Mouse (Mus musculus): ENCODE results near the gene Guk1.
"Not testable (repeated sequence)": the region's sequence is repeated elsewhere in the genome, so short reads cannot be mapped to it uniquely, and the experiment has no call there.

The Guk1 gene

GRCm38 (mm10) chr11:59192059-59192386 is at the start of gene Guk1:
Gene Guk1 (minus strand): TSS chr11:59192212.
- DNase-seq = no peak

GRCm38 (mm10) chr11:59239796-59240195 is 47.8 kb upstream of the Guk1 start:
- DNase-seq = no peak

- no peak for DNase-seq
Measured at GRCm38 (mm10) chr11:59239428-59239785, 47.4 kb upstream of the Guk1 start.

- peak; percentile 19 to 57 for DNase-seq
Measured at GRCm38 (mm10) chr11:59238525-59239427, 46.8 kb upstream of the Guk1 start.

GRCm38 (mm10) chr11:59232797-59233196 is 40.8 kb upstream of the Guk1 start:
- DNase-seq = no peak

- peak; percentile 45 to 72 for DNase-seq
Measured at GRCm38 (mm10) chr11:59230144-59230760, 38.2 kb upstream of the Guk1 start.

- DNase-seq = peak; percentile 95 to 98
Measured at GRCm38 (mm10) chr11:59228122-59228953, 36.3 kb upstream of the Guk1 start, which contains the start of gene Arf1. Gene Arf1 (minus strand): TSS chr11:59228270.

GRCm38 (mm10) chr11:59227604-59228121 is 35.7 kb upstream of the Guk1 start:
- peak in 1 of 2 experiments; percentile 16 for DNase-seq

GRCm38 (mm10) chr11:59226787-59227603 is 35.0 kb upstream of the Guk1 start:
- DNase-seq = no peak

GRCm38 (mm10) chr11:59226251-59226650 is 34.2 kb upstream of the Guk1 start:
- DNase-seq = no peak

- DNase-seq = no peak
Measured at GRCm38 (mm10) chr11:59225167-59225566, 33.2 kb upstream of the Guk1 start.

GRCm38 (mm10) chr11:59224470-59224869 is 32.5 kb upstream of the Guk1 start:
- no peak for DNase-seq

GRCm38 (mm10) chr11:59224025-59224424 is 32.0 kb upstream of the Guk1 start:
- DNase-seq = no peak

GRCm38 (mm10) chr11:59222306-59222705 is 30.3 kb upstream of the Guk1 start:
- no peak for DNase-seq

GRCm38 (mm10) chr11:59221604-59222003 is 29.6 kb upstream of the Guk1 start:
- no peak for DNase-seq

- DNase-seq = peak in 1 of 2 experiments; percentile 50
Measured at GRCm38 (mm10) chr11:59219064-59219463, 27.1 kb upstream of the Guk1 start.

GRCm38 (mm10) chr11:59218389-59218998 is 26.5 kb upstream of the Guk1 start:
- DNase-seq = no peak

GRCm38 (mm10) chr11:59216955-59217354 is 24.9 kb upstream of the Guk1 start:
- no peak for DNase-seq

- no peak for DNase-seq
Measured at GRCm38 (mm10) chr11:59212892-59213494, 21.0 kb upstream of the Guk1 start.

- peak; percentile 50 to 52 for DNase-seq
Measured at GRCm38 (mm10) chr11:59212320-59212719, 20.3 kb upstream of the Guk1 start.

GRCm38 (mm10) chr11:59211561-59211960 is 19.5 kb upstream of the Guk1 start:
- not testable (repeated sequence) for DNase-seq

Data from spleen, adult 18-20 months (tissue).